Mouse (Mus musculus) thymus, adult 2 months (tissue): ENCODE data around the gene H13.

Experiments used
- CTCF ChIP-seq: fragments of 200-500 bp; IDR thresholded peaks from 2 replicates; pipeline ENCODE4 v1.5.1; 2012; ENCODE audit warnings: mild to moderate bottlenecking, control low read depth, low read length, moderate library complexity, borderline replicate concordance; ENCODE audit not compliant: control insufficient read depth, poor library complexity, insufficient read depth; ENCODE audit errors: extremely low read depth
- POLR2A ChIP-seq: fragments of 200-500 bp; IDR thresholded peaks from 2 replicates; pipeline ENCODE4 v1.6.1; 2012; ENCODE audit warnings: mild to moderate bottlenecking, low read length, control low read depth, moderate library complexity; ENCODE audit not compliant: control insufficient read depth, poor library complexity, insufficient read depth; ENCODE audit errors: extremely low read depth

GRCm38 (mm10) chr2:152657398-152657797 is 11.9 kb upstream of the H13 start:
- TF ChIP-seq CTCF (no peak), POLR2A (no peak)
